Mouse (Mus musculus): ENCODE results near the gene Csta1.

The Csta1 gene

DNA sequence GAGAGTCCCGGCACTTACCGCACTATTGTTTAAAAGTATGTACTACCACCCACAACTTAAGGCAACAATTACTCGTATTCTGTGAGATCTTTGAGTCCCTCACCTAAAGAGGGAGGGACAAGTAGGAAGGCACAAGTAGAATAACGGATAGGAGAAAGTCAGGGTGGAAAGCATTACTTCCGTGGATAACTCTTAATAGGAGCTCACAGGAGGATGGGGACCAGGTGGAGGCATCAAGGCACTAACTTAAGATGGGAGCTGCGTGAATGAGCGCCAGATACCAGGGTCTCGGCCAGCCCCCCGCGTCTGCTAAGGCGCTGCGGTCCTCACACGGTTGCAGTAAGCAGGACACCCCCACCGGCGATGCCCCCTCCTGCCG is 60.0 kb downstream of the Csta1 start:
- DNase-seq, result no peak
